Mouse (Mus musculus) hindbrain, embryonic 11.5 days (tissue): ENCODE results near the gene Galm. TPM values are rescaled to one million over a fixed set of nuclear protein-coding genes. Genes with fewer than 3 reads are reported as not detected.
A peak's percentile ranks its signal among the peaks of the same experiment; 100 is the strongest.
"Not testable (repeated sequence)": the region's sequence is repeated elsewhere in the genome, so short reads cannot be mapped to it uniquely, and the experiment has no call there.

Experiments
- ATAC-seq: fragments of 200-750 bp; cut with Nextera tagmentation; 2 replicates; pipeline ENCODE4 v1.8.0; 2017; ENCODE audit warnings: mild to moderate bottlenecking, moderate TSS enrichment, moderate library complexity; ENCODE audit not compliant: low FRiP score
- DNase-seq: peaks from one replicate; pipeline ENCODE4 v3.0.0-alpha.2; 2015; ENCODE audit warnings: low spot score
- H3K27ac ChIP-seq: fragments of 300-500 bp; sonication (generic); 2 replicates; pipeline ENCODE4 v1.5.1; 2014; ENCODE audit warnings: mild to moderate bottlenecking, low read depth, low read length
- H3K27me3 ChIP-seq: fragments of 300-500 bp; sonication (generic); 2 replicates; pipeline ENCODE4 v1.6.1; 2014; ENCODE audit warnings: mild to moderate bottlenecking, low read length, moderate library complexity, mixed read lengths; ENCODE audit not compliant: control insufficient read depth, insufficient read depth
- H3K36me3 ChIP-seq: fragments of 300-500 bp; sonication (generic); 2 replicates; pipeline ENCODE4 v1.6.1; 2014; ENCODE audit warnings: mild to moderate bottlenecking, low read length, moderate library complexity, mixed read lengths; ENCODE audit not compliant: control insufficient read depth, insufficient read depth
- H3K4me1 ChIP-seq: fragments of 300-500 bp; sonication (generic); replicated peaks from 2 replicates; pipeline ENCODE4 v1.6.1; 2014; ENCODE audit warnings: low read length, mixed read lengths; ENCODE audit not compliant: control insufficient read depth, insufficient read depth
- H3K4me2 ChIP-seq: fragments of 300-500 bp; sonication (generic); replicated peaks from 2 replicates; pipeline ENCODE4 v1.6.1; 2014; ENCODE audit warnings: mild to moderate bottlenecking, low read depth, low read length
- H3K4me3 ChIP-seq: fragments of 300-500 bp; sonication (generic); 2 replicates; pipeline ENCODE4 v1.5.1; 2014; ENCODE audit warnings: low read depth, low read length
- H3K9ac ChIP-seq: fragments of 300-500 bp; sonication (generic); 2 replicates; pipeline ENCODE4 v1.6.1; 2014; ENCODE audit warnings: low read depth, low read length
- H3K9me3 ChIP-seq: fragments of 300-500 bp; sonication (generic); 2 replicates; pipeline ENCODE4 v1.6.1; 2016; ENCODE audit warnings: low read length; ENCODE audit not compliant: control insufficient read depth
- whole genome bisulfite sequencing: fragments of 180-500 bp; shearing (Covaris S2); extraction: QIAGEN DNeasy Blood & Tissue Kit; methylation state at CpG from one replicate; pipeline ENCODE4 v1.1.7; 2014; 5-methylcytosine and 5-hydroxymethylcytosine counted together
- polyA plus RNA-seq: library from polyadenylated mRNA; unstranded; fragments of >200 nt; fragmentation: Nextera tagmentation; extraction: Ambion mirVana; gene quantifications from 2 replicates; pipeline ENCODE4 v1.2.1, GENCODE M21; 2014

Gene Galm
- polyA plus RNA-seq, 1 experiment from 2014 or later: 9.1 TPM

- H3K27me3 ChIP-seq: no peaks in the 10 kb centered on the region
- H3K9me3 ChIP-seq: no peaks in the 10 kb centered on the region
- no peak overlapping the region for H3K27ac ChIP-seq
- ATAC-seq: no peak
- H3K36me3 ChIP-seq: no peaks in the 10 kb centered on the region
- no peak overlapping the region for H3K4me2 ChIP-seq
- H3K4me3 ChIP-seq: no peak overlapping the region
- DNase-seq: peak; percentile 22
- WGBS: 68% methylated on average over 19 of the region's 19 CpGs
- H3K4me1 ChIP-seq: no peaks in the 10 kb centered on the region
- H3K9ac ChIP-seq: no peak overlapping the region
These were observed 47.6 kb downstream of the Galm start for GRCm38 (mm10) chr17:80174699-80175385.

- ATAC-seq: no peak
These were observed 48.1 kb downstream of the Galm start for GRCm38 (mm10) chr17:80175386-80175739.

DNA sequence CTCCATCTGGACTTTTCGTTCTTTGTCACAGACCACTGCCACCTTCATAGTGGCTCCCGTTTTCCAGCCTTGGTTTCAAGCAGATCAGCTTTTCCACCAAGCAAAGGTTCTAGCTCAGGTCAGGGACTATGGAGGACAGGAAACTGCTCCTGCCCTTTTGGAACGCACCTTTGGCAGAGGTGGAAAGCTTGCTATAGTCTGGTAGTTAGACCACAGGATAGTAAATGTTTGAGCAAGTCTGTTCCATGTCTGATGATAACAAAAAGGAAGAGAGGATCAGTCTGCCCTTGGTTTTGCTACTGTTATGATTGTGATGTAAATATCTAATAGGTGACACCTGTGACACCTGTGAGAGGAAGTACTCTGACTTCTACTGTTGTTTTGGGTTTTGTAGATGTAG lies 48.7 kb downstream of the Galm start:
- no peak overlapping the region for H3K4me2 ChIP-seq
- no peak for ATAC-seq
- H3K9me3 ChIP-seq: no peaks in the 10 kb centered on the region
- H3K27ac ChIP-seq: no peak overlapping the region
- H3K9ac ChIP-seq: no peak overlapping the region
- H3K4me3 ChIP-seq: no peak overlapping the region
- H3K4me1 ChIP-seq: no peaks in the 10 kb centered on the region
- H3K27me3 ChIP-seq: no peaks in the 10 kb centered on the region
- H3K36me3 ChIP-seq: no peaks in the 10 kb centered on the region
- DNase-seq: no peak
- 94% methylated on average over 3 of the region's 3 CpGs for WGBS

More at GRCm38 (mm10) chr17:80175386-80175739, 48.1 kb downstream of the Galm start:
- H3K27ac ChIP-seq: no peak overlapping the region
- H3K9ac ChIP-seq: no peak overlapping the region
- H3K4me3 ChIP-seq: no peak overlapping the region
- no peak for DNase-seq
- no peak overlapping the region for H3K4me2 ChIP-seq
- no peaks in the 10 kb centered on the region for H3K27me3 ChIP-seq
- no peaks in the 10 kb centered on the region for H3K4me1 ChIP-seq
- H3K9me3 ChIP-seq: no peaks in the 10 kb centered on the region
- H3K36me3 ChIP-seq: no peaks in the 10 kb centered on the region
- WGBS: 80% methylated on average over 4 of the region's 4 CpGs

DNA sequence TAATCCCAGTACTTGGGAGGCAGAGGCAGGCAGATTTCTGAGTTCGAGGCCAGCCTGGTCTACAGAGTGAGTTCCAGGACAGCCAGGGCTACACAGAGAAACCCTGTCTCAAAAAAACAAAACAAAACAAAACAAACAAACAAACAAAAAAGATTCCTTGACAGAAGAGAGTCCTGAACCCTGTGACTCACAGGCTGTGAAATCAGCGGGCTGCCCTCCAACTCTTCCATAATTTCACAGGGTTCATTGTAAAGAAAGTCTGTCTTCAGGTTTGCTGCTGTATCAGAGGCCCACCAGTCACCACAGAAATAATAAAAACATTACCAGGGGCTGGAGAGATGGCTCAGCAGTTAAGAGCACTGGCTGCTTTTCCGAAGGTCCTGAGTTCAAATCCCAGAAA lies 51.6 kb downstream of the Galm start:
- DNase-seq, ATAC-seq, H3K9me3 ChIP-seq, H3K27ac ChIP-seq, H3K9ac ChIP-seq, H3K4me1 ChIP-seq, H3K36me3 ChIP-seq, H3K27me3 ChIP-seq, H3K4me3 ChIP-seq, H3K4me2 ChIP-seq: not testable (repeated sequence)
- 92% methylated on average over 3 of the region's 3 CpGs for WGBS

DNA sequence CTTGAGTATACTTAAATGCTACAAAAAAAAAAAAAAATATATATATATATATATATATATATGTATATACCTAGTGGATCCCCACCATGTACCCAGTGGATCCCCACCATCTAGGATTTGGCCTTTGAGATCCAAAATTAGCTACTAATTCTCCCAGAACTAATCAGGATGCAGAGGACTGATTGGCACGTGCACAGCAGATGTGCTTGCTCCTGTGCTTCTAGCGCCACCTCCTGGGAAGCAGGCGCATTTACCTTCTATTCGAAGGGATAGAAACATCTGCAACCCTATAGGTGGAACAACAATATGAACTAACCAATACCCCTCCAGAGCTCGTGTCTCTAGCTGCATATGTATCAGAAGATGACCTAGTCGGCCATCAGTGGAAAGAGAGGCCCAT lies 52.7 kb downstream of the Galm start:
- ATAC-seq (peak; percentile 69), DNase-seq (peak; percentile 79)
- Histone ChIP-seq H3K9me3 (no peaks in the 10 kb centered on the region), H3K27ac (no peak overlapping the region), H3K9ac (no peak overlapping the region), H3K27me3 (no peaks in the 10 kb centered on the region), H3K4me3 (no peak overlapping the region), H3K4me1 (no peaks in the 10 kb centered on the region), H3K4me2 (no peak overlapping the region), H3K36me3 (no peaks in the 10 kb centered on the region)
- WGBS: under 1% methylated on average over 6 of the region's 6 CpGs

DNA sequence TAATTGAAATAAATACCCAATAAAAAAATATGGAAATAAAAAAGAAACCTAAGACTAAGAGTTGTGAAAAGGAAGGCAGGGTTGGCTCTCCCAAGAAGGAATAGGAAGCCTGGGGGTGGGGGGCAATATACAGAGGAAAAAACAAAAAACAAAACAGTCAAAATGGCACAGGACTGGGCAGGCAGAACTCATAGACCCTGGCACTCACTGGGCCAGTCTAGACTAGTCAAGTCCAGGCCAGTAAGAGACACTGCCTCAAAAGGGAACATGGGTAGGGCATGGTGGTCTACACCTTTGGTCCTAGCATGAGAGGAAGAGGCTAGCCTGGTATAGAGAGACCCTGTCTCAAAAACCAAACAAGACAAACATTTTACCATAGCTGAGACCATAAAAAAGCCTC lies 53.2 kb downstream of the Galm start:
- DNase-seq (no peak), ATAC-seq (0 out of 2 replicates have a peak, but pooled peaks have one; percentile 47)
- Histone ChIP-seq H3K4me1 (no peaks in the 10 kb centered on the region), H3K27me3 (no peaks in the 10 kb centered on the region), H3K36me3 (no peaks in the 10 kb centered on the region), H3K27ac (no peak overlapping the region), H3K4me3 (no peak overlapping the region), H3K4me2 (no peak overlapping the region), H3K9me3 (no peaks in the 10 kb centered on the region), H3K9ac (no peak overlapping the region)

- Histone ChIP-seq H3K9ac (no peak overlapping the region), H3K36me3 (no peaks in the 10 kb centered on the region), H3K4me3 (no peak overlapping the region), H3K27me3 (no peaks in the 10 kb centered on the region), H3K27ac (no peak overlapping the region), H3K4me1 (no peaks in the 10 kb centered on the region), H3K4me2 (no peak overlapping the region), H3K9me3 (no peaks in the 10 kb centered on the region)
- ATAC-seq (no peak), DNase-seq (no peak)
- WGBS: 84% methylated on average over 10 of the region's 10 CpGs
These were observed 56.3 kb downstream of the Galm start for GRCm38 (mm10) chr17:80183615-80184014.

DNA sequence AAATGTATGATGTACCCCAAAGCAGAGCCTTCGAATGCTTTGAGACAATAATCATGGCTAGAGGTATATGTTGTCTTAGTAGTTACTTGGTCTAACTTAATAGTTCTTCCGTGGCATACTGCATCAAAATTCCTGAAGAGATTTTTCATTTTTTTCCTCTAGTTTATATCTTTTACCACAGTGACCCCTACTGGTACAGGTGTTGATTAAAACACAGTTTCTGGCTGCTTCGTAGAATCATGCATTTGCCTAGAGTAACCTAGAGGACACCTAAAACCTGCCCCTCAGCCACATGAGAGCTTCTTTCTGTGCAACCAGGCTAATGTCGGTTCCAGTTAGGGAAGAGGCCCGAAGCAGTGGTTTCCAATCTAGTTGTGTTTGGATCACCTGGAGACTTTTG lies 65.8 kb downstream of the Galm start:
- no peaks in the 10 kb centered on the region for H3K9me3 ChIP-seq
- 0 out of 2 replicates have a peak, but pooled peaks cover 2% of the 10 kb centered on the region for H3K36me3 ChIP-seq
- H3K4me3 ChIP-seq: no peak overlapping the region
- 69% methylated on average over 5 of the region's 5 CpGs for WGBS
- no peak for ATAC-seq
- H3K27ac ChIP-seq: no peak overlapping the region
- no peaks in the 10 kb centered on the region for H3K4me1 ChIP-seq
- peak; percentile 42 for DNase-seq
- no peak overlapping the region for H3K4me2 ChIP-seq
- no peak overlapping the region for H3K9ac ChIP-seq
- no peaks in the 10 kb centered on the region for H3K27me3 ChIP-seq

- H3K36me3 ChIP-seq: peaks cover 17% of the 10 kb centered on the region
- no peak overlapping the region for H3K4me2 ChIP-seq
- no peaks in the 10 kb centered on the region for H3K4me1 ChIP-seq
- H3K9me3 ChIP-seq: no peaks in the 10 kb centered on the region
- H3K4me3 ChIP-seq: no peak overlapping the region
- H3K9ac ChIP-seq: no peak overlapping the region
- H3K27ac ChIP-seq: no peak overlapping the region
- ATAC-seq (peak; percentile 38; the same call in 1 of the 2 replicates), DNase-seq (no peak)
- H3K27me3 ChIP-seq: no peaks in the 10 kb centered on the region
- 87% methylated on average over 3 of the region's 3 CpGs for WGBS
These were observed 72.0 kb downstream of the Galm start for GRCm38 (mm10) chr17:80199160-80199778.
